ENCODE assay signal across 10 mouse cellular contexts in genomic region chr2:71919227-71919647, GRCm38 (mm10). TPM values are rescaled to one million over a fixed set of nuclear protein-coding genes. Genes with fewer than 3 reads are reported as not detected.
DNase-seq lines count a peak whose midpoint lies in the region; ATAC-seq and TF ChIP-seq lines count a peak whose summit lies in the region.
"Had no signal": no experiment of that assay in that cellular context is flagged by ENCODE, and none has a peak within 500 bp of the region (broad histone marks: within the 10 kb centered on the region; RNA-seq: fewer than 3 reads in every experiment).

No protein-coding gene starts in this region.

- no peak overlapping the region for H3K9ac ChIP-seq in kidney, embryonic 16.5 days (replicated peaks; ENCODE audit: low read length)
- H3K9ac ChIP-seq: liver, embryonic 14.5 days; midbrain, embryonic 13.5 days had no signal

- H3K4me1 ChIP-seq in kidney, embryonic 16.5 days (ENCODE audit: insufficient read depth, low read length): peaks cover 3% of the 10 kb centered on the region; the same call in 1 of the 2 replicates
- no peaks in the 10 kb centered on the region for H3K4me1 ChIP-seq in kidney, adult 2 months (ENCODE audit: control insufficient read depth, insufficient read depth, low read length)
- H3K4me1 ChIP-seq: midbrain, embryonic 13.5 days had no signal

- no peak for TF ChIP-seq POLR2A in kidney, adult 2 months (IDR thresholded peaks at IDR 0.05; ENCODE audit: low read depth, low read length)

- WGBS in kidney, embryonic 16.5 days: 41% methylated on average over 11 of the region's 11 CpGs
- WGBS in kidney, adult 2 months: 44% methylated on average over 11 of the region's 11 CpGs

- DNase-seq in kidney, adult 2 months: no peak
- peak; percentile 95 for DNase-seq in NIH3T3 (ENCODE audit: low read depth)
- peak; percentile 74 for DNase-seq in cerebellum, adult 9-10 months
- DNase-seq in gonadal fat pad, adult 2 months (ENCODE audit: low read depth): peak; percentile 41
- DNase-seq in right cerebral cortex, postnatal 25 days: no peak
- no peak for DNase-seq in thymus, postnatal 14 days

- no peak for TF ChIP-seq CTCF in kidney, adult 2 months (conservative IDR thresholded peaks at IDR 0.05; ENCODE audit: insufficient read depth, insufficient read length, low read depth, low read length)

- H3K4me3 ChIP-seq in kidney, embryonic 16.5 days (ENCODE audit: low read length): no peak overlapping the region
- no peak overlapping the region for H3K4me3 ChIP-seq in kidney, adult 2 months (ENCODE audit: insufficient read depth, low read depth, low read length)
- H3K4me3 ChIP-seq: midbrain, embryonic 13.5 days had no signal

- 0 out of 2 replicates have a peak, but pooled peaks have one; percentile 49 for ATAC-seq in kidney, embryonic 16.5 days (ENCODE audit: low FRiP score, low TSS enrichment)
- ATAC-seq in activated CD4-positive, CD25-positive, alpha-beta regulatory T cell, adult 4 months: no peak
- ATAC-seq: midbrain, embryonic 13.5 days had no signal

- H3K36me3 ChIP-seq in kidney, embryonic 16.5 days (ENCODE audit: insufficient read depth, low read length): no peaks in the 10 kb centered on the region
- no peaks in the 10 kb centered on the region for H3K36me3 ChIP-seq in kidney, adult 2 months (ENCODE audit: control insufficient read depth, insufficient read depth, low read length)
- H3K36me3 ChIP-seq: midbrain, embryonic 13.5 days had no signal

- no peaks in the 10 kb centered on the region for H3K27me3 ChIP-seq in kidney, embryonic 16.5 days (ENCODE audit: insufficient read depth, low read length)
- no peaks in the 10 kb centered on the region for H3K27me3 ChIP-seq in kidney, adult 2 months (replicated peaks; ENCODE audit: control insufficient read depth, insufficient read depth, low read length)
- H3K27me3 ChIP-seq: midbrain, embryonic 13.5 days had no signal

- H3K4me2 ChIP-seq in kidney, embryonic 16.5 days (replicated peaks; ENCODE audit: low read depth, low read length): no peak overlapping the region
- H3K4me2 ChIP-seq: midbrain, embryonic 13.5 days had no signal

- no peaks in the 10 kb centered on the region for H3K9me3 ChIP-seq in kidney, embryonic 16.5 days (ENCODE audit: low read length)
- H3K9me3 ChIP-seq: midbrain, embryonic 13.5 days had no signal

- H3K27ac ChIP-seq in kidney, embryonic 16.5 days (ENCODE audit: low read length): no peak overlapping the region
- H3K27ac ChIP-seq in kidney, adult 2 months (ENCODE audit: insufficient read depth, low read depth, low read length): no peak overlapping the region
- H3K27ac ChIP-seq: liver, embryonic 14.5 days; midbrain, embryonic 13.5 days had no signal

RNA-seq across cellular contexts. Expression of gene Pdk1, which starts 46.2 kb away (rescaled TPM):
- polyA plus RNA-seq in kidney, embryonic 16.5 days (2015; fragmentation: Nextera tagmentation; extraction: Ambion mirVana): 46.3 and 48.9 TPM in 2 replicates
- 12.0 and 16.7 TPM in 2 replicates for polyA plus RNA-seq in kidney, adult 2 months (2012; rRNA removed)
- 28.1 and 38.4 TPM in 2 replicates for polyA plus RNA-seq in gonadal fat pad, adult 2 months (2012; rRNA removed)
- polyA plus RNA-seq in activated CD4-positive, CD25-positive, alpha-beta regulatory T cell, adult 4 months (2017; shearing (Covaris generic)): 10 to 100 TPM; 27.8 to 41.8 TPM

Comparison
In these comparisons a context has a peak if more than half of its experiments do, and no peak if none do; other contexts are left out.
1. DNase-seq: peak in NIH3T3 (single experiment), cerebellum, adult 9-10 months (single experiment) and gonadal fat pad, adult 2 months (single experiment); none in kidney, adult 2 months (single experiment), right cerebral cortex, postnatal 25 days (single experiment) and thymus, postnatal 14 days (single experiment).